Mouse (Mus musculus) heart, postnatal 0 days (tissue): ENCODE measurements around the gene Lpp.

ENCODE experiments used
- CTCF ChIP-seq: IDR thresholded peaks from 2 replicates; pipeline ENCODE4 v1.5.1; 2016; ENCODE audit warnings: antibody characterized with exemption, control low read depth, low read depth
- EP300 ChIP-seq: IDR thresholded peaks from 2 replicates; pipeline ENCODE4 v1.6.1; 2016; ENCODE audit warnings: antibody characterized with exemption, low read depth

DNA sequence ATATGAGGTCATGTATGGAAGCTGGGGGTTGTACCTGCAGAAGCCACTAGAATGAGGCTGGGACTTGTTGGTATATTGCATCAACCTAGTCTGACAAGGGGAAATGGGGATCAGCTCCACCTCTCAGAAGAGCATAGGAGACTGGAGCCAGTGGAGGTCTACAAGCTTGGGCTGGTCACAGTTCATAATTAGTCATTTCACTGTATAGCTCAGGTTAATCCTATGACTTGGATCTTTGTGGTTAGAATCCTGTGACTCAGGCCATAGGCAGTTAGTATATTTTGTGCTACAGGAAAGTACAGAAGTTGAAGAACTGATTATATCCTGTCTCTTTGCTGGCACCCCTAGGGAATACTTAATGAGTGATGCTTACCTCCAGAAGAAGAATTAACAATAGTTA is 285.6 kb downstream of the Lpp start:
- TF ChIP-seq CTCF (no peak), EP300 (no peak)
